Mouse (Mus musculus) testis, adult 2 months (tissue): ENCODE measurements around the gene Gorab.

Experiments
- CTCF ChIP-seq: fragments of 200-500 bp; IDR thresholded peaks from 2 replicates; pipeline ENCODE4 v1.5.1; 2012; ENCODE audit warnings: low read depth, mild to moderate bottlenecking, inconsistent platforms, low read length, moderate library complexity; ENCODE audit not compliant: control insufficient read depth, insufficient read depth, insufficient replicate concordance
- POLR2A ChIP-seq: fragments of 200-500 bp; IDR thresholded peaks from 2 replicates; pipeline ENCODE4 v1.6.1; 2012; ENCODE audit warnings: low read depth, mild to moderate bottlenecking, inconsistent platforms, low read length, moderate library complexity; ENCODE audit not compliant: control insufficient read depth

GRCm38 (mm10) chr1:163358165-163358564 is 45.3 kb downstream of the Gorab start:
- no peak for TF ChIP-seq POLR2A
- no peak for TF ChIP-seq CTCF
